Mouse (Mus musculus) adipocyte (in vitro differentiated cells): ENCODE results near the gene Aff4.
"Not testable (repeated sequence)": the region's sequence is repeated elsewhere in the genome, so short reads cannot be mapped to it uniquely, and the experiment has no call there.

Experiments
- DNase-seq: peaks from one replicate; pipeline ENCODE4 v3.0.0-alpha.2; 2016; ENCODE audit warnings: low spot score

Aff4 gene

DNA sequence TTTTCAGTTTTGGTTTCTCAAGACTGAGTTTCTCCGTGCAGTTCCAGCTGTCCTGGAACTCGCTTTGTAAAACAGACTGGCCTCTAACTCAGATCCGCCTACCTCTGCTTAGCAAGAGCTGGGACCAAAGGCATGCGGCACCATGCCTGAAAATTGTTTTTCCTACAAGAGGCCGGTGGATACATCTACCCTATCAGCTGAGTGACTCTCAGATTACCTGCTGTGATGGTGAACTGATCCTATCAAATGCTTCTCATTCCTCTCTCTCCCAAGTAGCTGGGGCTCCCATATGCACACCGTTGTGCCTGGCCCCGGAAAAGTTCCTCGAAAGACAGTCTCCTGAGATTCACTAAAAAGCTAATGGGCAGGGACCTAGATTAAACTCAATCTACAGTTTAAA, 12.9 kb upstream of the Aff4 start:
- no peak for DNase-seq

- not testable (repeated sequence) for DNase-seq
Measured at GRCm38 (mm10) chr11:53341019-53341418, 9.6 kb upstream of the Aff4 start.

DNA sequence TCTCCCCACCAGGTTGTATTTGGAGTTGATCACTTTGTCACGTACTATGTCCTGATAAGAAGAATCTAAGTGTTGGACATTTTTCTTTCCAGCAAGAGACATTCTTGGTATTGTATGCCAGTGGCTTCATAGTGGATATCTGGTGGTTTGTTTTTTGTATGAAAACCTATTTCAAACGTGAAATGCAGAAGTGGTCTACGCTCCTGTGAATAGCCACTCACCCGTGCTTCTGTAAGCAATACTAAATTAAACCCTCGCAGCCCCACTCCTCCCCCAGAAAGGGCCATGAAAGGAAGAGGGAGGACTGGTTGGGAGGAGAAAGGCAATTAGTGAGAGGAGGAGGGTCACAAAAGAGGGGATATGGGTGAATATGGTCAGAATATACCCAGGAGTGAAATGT, 7.9 kb upstream of the Aff4 start:
- no peak for DNase-seq

GRCm38 (mm10) chr11:53345328-53345727, 5.3 kb upstream of the Aff4 start:
- DNase-seq: no peak

DNA sequence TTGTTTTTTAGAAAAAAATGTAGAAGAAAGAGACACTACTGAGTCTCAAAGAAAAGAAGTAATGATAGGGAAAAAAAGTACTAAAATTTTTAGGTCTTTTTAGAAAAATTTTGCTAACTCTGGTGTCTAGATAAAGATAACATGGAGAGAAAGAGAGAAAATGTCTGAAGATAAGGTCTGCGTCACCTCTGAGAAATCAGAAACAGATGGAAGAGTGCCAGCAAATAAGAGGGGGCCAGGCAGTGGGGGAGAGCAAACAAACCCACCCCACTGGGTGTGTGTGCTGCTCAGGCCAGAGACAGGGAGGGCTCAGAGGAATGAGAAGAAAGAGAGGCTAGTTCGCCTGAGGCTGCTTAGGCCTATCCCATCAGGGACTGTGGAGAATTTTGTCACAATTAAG, 4.9 kb upstream of the Aff4 start:
- no peak for DNase-seq

DNA sequence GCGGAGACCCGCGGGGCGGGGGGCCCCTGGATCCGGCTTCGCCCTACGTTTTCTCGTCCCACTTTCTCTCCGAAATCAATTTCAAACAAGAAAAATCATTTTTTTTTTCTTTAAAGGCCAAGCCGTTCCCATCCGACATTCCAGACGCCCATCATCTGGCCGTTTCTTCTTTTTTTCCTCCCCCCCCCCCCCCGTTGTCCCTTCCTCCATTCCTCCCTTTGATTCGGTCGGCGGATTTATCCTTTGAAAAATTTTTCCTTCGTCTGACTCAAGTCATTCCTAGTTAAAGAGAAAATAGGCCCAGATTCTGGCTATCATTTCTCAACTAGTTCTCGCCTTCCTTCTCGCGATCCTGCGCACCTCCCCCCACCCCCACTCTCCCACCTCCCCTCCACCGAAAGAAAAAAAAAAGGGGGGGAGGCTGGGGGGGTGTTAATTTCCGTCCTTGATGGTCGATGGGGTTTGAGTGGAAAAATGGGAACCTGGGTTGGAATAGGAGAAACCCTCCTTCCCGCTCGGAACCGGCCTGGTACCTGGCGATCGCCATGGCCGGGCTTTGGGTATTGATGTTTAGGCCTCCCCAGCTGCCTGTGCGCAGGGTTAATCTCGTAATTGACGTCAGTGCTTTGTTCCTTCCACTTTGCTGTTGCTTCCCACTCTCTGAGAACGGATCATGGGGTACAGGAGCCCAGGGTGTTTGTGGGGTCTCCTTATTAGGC, 750 bp downstream of the Aff4 start:
- DNase-seq: peak; percentile 77

- DNase-seq: peak; percentile 60
Measured at GRCm38 (mm10) chr11:53351943-53352590, 1.4 kb downstream of the Aff4 start.

DNA sequence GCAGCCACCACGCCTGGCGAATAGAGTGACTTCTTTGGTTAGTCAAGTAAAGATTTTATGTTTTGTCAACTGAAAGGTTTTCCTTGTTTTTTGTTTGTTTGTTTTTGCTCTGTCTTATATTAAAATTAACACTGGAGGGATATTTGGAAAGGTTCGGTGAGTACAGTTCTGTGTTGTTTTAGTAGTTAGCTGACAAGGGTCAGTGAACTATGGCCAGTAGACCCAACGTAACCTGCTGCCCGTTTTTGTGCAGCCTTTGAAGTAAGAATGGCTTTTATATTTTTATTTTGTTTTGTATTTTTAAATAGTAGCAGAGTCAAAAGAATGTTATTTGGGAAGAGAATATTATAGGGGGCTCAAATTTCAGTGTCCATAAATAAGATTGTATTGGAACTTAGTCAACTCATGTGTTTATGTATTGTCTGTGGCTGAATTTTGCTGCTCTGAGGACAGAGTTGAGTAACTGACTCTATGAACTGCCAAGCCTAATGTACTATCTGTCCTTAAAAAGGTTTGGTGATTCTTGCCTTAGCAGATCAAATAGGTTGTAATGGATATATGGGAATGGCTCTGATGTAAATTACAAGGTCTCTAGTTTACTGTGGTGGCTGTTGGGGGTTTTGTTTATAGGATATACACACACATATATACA, 8.0 kb downstream of the Aff4 start:
- DNase-seq: no peak

- no peak for DNase-seq
Measured at GRCm38 (mm10) chr11:53367032-53367431, 16.4 kb downstream of the Aff4 start.

DNA sequence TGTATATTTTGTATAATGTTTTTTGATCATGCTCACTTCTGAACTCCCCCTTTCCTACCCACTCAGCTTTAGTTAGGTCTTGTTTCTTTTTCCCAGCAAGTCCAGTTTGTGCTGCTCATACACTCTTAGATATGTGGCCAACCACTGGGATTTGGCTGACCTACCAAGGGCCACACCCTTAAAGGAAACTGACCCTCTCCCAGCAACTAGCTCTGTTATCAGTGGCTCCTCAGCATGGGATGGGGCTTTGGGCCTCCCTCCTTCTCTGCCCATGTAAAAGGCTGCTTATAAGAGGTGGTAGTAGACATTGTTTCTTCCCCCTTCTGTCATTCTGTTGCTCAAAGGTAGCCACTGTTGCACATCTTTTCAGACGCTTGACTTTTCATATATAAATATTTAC, 28.3 kb downstream of the Aff4 start:
- no peak for DNase-seq

DNA sequence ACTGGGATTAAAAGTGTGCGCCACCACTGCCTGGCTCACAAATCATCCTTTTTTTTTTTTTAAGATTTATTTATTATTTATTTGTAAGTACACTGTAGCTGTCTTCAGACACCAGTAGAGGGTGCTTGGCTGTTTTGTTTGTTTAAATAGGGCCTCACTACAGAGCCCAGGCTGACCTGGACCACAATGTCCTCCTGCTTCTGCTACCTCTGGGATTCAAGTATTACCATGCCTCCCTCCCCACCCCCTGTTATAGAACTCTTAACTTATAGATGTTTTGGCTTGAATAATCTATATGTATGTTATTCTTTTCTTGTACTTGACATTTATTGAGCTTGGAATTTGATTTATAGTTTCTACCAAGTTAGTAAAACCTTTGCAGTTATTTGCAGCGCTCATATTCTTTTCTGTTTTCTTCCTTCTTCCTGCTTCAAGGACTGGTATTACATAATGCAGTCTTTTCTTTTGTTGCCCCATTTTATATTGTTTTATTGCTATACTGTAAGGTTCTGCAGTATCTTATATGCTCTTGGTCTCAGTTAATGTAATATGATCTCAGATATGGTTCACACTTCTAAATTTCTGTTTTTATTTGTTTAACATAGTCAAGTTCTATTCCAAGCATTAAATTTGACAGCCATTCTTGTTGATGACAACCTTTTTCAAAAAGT, 33.3 kb downstream of the Aff4 start:
- DNase-seq: no peak

GRCm38 (mm10) chr11:53393856-53394255, 43.2 kb downstream of the Aff4 start:
- no peak for DNase-seq

DNA sequence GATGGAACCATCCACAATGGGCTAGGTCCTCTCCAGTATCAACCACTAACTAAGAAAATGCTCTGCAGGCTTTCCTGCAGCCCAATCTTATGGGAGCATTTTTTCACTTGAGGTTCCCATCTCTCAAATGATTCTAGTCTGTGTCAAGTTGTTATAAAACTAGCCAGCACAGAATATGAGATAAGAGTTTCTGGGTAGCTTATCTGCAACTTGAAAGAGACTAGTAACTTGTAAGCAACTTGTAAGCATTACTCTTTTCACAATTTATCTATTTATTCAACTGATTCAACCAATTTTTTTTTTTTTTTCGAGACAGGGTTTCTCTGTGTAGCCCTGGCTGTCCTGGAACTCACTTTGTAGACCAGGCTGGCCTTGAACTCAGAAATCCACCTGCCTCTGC, 53.0 kb downstream of the Aff4 start:
- no peak for DNase-seq

DNA sequence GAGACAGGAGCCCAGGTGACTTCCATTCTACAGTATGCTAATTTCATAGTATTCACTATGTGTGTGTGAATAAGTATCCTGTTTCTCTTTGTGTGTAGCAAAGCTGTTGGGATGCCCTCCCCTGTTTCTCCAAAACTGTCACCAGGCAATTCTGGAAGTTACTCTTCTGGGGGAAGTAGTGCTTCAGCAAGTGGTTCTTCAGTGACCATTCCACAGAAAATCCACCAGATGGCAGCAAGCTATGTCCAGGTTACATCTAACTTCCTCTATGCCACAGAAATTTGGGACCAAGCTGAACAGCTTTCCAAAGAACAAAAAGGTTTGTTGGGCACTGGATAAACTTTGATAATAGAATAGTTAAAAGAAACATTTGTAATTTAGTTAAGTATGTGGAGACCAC, 61.1 kb downstream of the Aff4 start:
- DNase-seq: peak; percentile 58

- no peak for DNase-seq
Measured at GRCm38 (mm10) chr11:53413871-53414270, 63.2 kb downstream of the Aff4 start.

DNA sequence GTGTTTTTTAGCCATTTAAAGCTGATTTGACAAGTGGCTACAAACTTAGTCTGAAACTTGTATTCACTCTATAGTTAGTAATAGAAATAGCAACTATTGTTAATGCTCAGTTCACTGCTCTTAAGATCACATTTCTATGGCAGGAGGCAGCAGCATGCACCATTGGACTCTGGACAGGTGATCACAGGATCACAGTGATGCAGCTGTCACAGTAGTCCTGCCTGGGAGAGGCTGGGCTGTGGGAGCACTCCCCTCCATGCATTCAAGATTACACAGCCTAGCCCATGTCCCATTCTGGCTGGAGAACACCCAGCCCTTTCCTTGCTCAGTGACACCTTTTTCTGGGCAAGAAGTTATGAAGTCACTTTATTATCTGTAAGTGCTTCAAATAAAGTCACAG, 67.4 kb downstream of the Aff4 start:
- DNase-seq: no peak

DNA sequence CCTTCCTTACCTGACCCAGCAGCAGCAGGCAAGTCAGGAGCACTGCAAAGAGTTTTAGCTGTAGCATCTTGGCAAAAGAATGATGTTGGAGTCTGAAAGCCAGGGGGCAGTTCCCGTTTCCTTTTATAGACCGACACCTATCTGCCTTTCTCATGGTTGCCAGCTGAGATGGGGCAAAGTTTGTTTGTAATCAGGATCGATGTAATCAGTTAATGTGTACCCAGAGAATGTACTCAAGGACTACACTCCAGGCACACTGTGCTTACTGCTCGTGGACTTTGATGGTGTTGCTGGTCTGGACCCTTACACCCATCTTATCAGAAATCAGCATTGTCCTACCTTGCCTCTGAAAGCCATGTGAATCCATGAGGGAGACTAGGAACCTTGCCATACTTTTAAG, 72.4 kb downstream of the Aff4 start, which contains the start of gene Leap2:
TSS of gene Leap2 (minus strand) at position 135 of the 400 bp plus-strand sequence.
- no peak for DNase-seq

DNA sequence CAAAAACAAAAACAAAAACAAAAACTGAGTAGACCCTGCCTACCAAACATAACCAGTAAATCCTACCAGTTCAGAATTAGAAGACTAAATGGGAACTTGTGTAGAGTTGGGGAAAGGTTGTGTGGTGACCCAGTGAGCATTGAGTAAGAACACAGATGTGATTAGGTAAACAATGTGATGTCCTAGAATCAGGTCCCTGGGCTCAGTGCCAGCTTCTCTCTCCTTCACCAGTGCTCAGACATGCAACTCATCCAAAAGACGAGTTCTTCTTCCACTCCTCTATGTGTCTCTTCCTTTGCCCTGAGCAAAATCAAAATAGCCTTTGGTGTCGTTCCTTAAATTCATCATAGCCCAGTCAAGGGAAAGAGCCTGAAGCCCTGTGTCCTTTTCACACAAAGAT, 74.2 kb downstream of the Aff4 start:
- peak; percentile 90 for DNase-seq

DNA sequence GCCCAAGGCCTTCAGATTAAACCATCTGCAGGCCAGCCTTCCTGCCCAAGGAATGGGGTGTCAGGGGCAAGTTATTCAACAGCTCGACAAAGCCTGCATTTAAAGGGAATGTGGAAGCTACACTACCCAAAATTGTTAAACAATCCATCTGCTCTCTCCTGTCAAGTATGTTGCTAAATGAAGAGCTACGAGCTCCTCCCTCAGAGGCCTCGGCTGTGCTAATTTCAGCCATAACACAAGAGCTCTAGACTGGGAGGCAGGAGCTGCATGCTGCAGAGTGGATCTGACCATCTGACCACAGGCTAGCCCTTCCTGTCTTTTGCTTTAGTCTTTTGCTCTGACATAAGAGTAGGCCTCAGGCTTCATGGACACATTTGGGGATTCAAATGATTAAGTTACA, 74.6 kb downstream of the Aff4 start:
- DNase-seq: no peak

DNA sequence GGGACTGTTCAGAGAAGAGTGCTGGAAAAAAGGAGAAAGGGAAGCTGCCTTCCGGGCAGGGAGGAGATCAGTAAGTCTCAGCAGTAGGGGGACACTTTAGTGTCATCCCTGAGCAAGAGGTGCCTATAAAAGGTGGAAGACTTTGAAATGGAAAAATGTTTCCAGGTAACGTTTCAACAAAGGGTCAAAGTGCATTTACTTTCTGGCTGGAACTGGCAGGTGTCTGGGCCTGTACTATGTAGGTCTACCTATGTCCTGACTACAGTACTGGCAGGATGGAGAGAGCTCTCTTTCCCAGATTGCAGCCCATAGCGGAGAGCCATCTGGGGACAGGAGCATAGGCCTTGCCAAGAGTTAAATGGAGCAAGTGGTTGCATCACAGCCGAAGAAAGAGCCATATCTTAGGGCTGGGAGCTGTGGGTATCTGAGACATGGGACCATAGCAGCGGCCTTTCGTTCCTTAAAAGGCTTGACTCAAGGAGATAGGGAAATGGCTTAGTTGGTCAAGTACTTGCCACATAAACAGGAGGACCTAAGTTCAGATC, 75.2 kb downstream of the Aff4 start:
- DNase-seq: peak; percentile 85

GRCm38 (mm10) chr11:53426914-53427313, 76.3 kb downstream of the Aff4 start:
- DNase-seq: not testable (repeated sequence)

- DNase-seq: no peak
Measured at GRCm38 (mm10) chr11:53427993-53428715, 77.5 kb downstream of the Aff4 start.
